Mouse (Mus musculus) duodenum, adult 2 months (tissue): ENCODE measurements around the gene Ifngr2. TPM values are rescaled to one million over a fixed set of nuclear protein-coding genes. Genes with fewer than 3 reads are reported as not detected.

Source experiments
- polyA plus RNA-seq: library from polyadenylated mRNA; depleted of rRNA; stranded (reverse); fragments of >200 nt; gene quantifications from 2 replicates; pipeline ENCODE4 v1.2.3, GENCODE M21; 2012; ENCODE audit warnings: low replicate concordance; rRNA removed

The Ifngr2 gene
- polyA plus RNA-seq, result 67.5 and 273 TPM in 2 replicates

DNA sequence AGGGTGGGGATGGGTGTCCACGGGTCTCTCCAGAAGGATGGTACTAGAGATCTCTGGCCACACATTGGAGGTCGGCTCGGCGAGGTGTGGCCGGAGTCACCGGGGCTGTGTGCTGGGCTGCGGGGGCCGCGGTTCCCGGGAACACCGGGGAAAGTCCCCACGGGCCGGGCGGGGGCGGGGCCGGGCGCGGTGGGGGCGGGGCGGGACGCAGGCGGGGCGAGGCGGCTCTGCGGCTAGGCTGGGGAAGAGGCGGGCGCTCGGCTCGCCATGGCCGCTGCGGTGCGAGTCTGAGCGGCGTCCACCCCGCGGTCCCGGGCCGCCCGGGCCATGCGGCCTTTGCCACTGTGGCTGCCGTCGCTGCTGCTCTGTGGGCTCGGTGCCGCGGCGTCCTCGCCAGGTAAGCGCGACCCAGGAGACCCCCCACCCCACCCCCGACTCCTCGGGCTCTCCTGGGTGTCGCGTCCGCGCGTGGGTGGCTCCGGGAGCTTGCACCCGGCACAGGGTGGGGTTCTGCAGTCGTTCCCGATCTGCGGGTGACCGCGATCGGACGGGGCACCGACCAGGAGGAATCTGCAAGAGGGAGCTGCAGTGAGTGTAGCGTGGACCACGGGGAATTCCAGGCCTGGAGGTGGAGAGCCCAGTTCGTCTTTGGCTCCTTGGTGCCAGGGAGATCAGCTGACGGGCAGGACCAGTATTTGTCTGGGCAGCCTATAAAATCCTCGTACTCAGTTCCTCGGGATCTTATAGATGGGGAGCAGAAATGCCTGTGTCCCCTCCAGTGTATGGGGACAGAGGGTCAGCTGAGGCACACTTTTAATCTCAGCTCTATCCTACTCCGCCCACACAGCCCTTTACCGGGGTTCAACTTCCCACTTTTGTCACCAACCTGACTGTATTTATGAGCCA lies at the start of gene Ifngr2:
Gene Ifngr2 (plus strand): TSS at position 237 of the 906 bp plus-strand sequence.

DNA sequence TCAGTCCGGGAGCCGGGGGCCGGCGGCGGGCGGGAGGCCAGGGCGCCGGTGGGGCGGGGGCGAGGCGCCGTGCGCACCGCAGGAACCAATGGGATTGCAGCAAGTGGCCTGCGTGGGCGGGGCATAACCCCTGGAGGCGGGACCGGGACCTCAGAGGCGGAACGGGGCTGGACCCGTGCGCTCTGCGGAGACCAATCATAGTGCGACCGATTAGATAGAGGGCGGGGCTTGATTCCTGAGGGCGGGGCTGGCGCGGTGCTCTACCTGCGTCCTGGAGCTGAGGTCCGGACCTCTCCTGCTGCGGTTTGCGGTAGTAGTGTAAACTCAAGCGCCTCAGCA lies 50.8 kb downstream of the Ifngr2 start, which contains the start of gene Tmem50b:
Gene Tmem50b (minus strand): TSS at position 129 of the 339 bp plus-strand sequence.

Other genes starting within 250 kb of the Ifngr2 start
- gene Ifnar2, start 174.3 kb upstream of the Ifngr2 start, polyA plus RNA-seq, result 36.6 and 65.0 TPM in 2 replicates
- gene Gm21970, start 155.4 kb upstream of the Ifngr2 start, polyA plus RNA-seq, result not detected in 2 replicates
- gene Il10rb, start 140.9 kb upstream of the Ifngr2 start, polyA plus RNA-seq, result 26.6 and 65.6 TPM in 2 replicates
- 7.5 and 9.3 TPM in 2 replicates for gene Ifnar1, start 61.8 kb upstream of the Ifngr2 start, polyA plus RNA-seq
- gene Tmem50b, start 50.7 kb downstream of the Ifngr2 start, polyA plus RNA-seq, result 17.5 and 18.8 TPM in 2 replicates
- gene Dnajc28, start 72.0 kb downstream of the Ifngr2 start, polyA plus RNA-seq, result 0.04 TPM in 1 of 2 replicates, not detected in the other
- 9.2 and 12.8 TPM in 2 replicates for gene Gart, start 99.9 kb downstream of the Ifngr2 start, polyA plus RNA-seq
- 23.0 and 36.8 TPM in 2 replicates for gene Son, start 100.4 kb downstream of the Ifngr2 start, polyA plus RNA-seq
- 6.0 and 10.7 TPM in 2 replicates for gene Donson, start 141.7 kb downstream of the Ifngr2 start, polyA plus RNA-seq
- 6.6 and 7.1 TPM in 2 replicates for gene Cryzl1, start 181.9 kb downstream of the Ifngr2 start, polyA plus RNA-seq
- 13.6 and 18.3 TPM in 2 replicates for gene Itsn1, start 182.2 kb downstream of the Ifngr2 start, polyA plus RNA-seq